Mouse (Mus musculus) adrenal gland, adult 2 months (tissue): ENCODE data around the gene Mcpt9. TPM values are rescaled to one million over a fixed set of nuclear protein-coding genes. Genes with fewer than 3 reads are reported as not detected.
"Not testable (repeated sequence)": the region's sequence is repeated elsewhere in the genome, so short reads cannot be mapped to it uniquely, and the experiment has no call there.

Experiments
- DNase-seq: peaks from one replicate; pipeline ENCODE4 v3.0.0; 2021
- long read RNA-seq: library from polyadenylated mRNA; stranded (forward); transcript quantifications from one replicate; pipeline ENCODE4 v2.0.0, GENCODE M21; 2021
- polyA plus RNA-seq: library from polyadenylated mRNA; depleted of rRNA; stranded (reverse); fragments of >200 nt; gene quantifications from 2 replicates; pipeline ENCODE4 v1.2.3, GENCODE M21; 2012; rRNA removed
- total RNA-seq, 2 experiments: library from RNA; stranded (reverse); gene quantifications; 2 replicates each; pipeline ENCODE4 v1.2.3; 2021

Mcpt9 gene
- total RNA-seq (not detected), polyA plus RNA-seq (not detected in 2 replicates)
- long read RNA-seq: 0 reads

DNA sequence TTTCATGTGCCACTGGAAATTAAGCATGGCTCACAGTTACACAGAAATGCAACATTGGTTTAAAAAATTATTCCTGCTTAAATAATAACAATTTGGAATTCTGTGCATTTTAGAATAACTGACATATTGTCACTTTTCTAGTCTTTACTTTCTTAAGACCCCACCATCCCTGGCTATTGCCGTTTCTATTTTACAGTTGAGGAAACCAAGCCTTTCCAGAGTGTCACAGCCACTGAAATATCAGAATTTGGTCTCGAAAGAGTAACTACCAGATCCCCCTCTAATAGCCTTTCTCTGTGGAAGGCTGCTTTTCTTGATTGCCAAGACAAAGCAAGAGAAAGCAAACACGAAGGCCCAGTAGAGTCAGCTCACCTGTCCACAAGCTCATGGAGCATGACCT is at the start of gene Mcpt9:
Gene Mcpt9, minus strand, starts transcription at position 101 of the 400 bp plus-strand sequence.
- DNase-seq: not testable (repeated sequence)

DNA sequence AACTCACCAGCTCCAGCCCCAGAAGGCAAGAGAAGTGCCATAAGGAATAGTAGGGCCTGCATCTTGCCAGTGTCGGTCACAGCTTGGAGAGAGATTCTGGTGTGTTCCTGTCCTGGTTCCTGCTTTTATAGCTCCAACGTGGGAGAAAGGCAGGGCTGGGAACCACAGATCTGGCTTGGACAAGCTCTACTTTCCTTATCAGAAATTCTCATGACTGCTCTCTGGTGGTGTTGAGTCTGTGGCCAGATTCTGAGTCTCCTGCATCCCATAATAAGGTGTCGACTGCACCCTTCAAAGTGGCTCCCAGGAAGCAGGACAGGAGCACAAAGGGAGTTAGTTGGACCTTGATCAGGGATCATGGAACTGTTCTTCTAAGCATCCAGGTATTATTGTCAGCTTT is 31.9 kb upstream of the Mcpt9 start, which contains the start of gene Mcpt4:
Gene Mcpt4, minus strand, starts transcription at position 101 of the 400 bp plus-strand sequence.
- DNase-seq: not testable (repeated sequence)

DNA sequence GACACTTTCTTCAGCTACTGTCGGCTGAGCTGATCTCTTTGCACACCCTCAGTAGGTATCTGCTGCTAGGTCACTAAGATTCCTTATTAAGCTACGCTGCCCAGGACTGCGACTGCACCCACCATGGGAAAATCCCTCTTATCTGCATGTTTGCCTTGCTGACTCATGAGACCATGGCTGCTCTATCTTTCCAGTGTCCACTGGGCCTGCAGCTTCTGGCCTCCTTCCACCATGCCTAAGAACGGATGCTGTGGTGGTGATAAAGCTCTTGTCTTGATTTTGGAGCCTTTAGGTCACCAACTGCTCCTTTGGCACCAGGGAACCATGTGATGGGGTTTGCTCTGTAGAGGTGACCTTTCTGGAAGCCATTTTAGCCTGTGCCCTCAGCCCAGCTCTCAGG is 27.4 kb upstream of the Mcpt9 start:
- no peak for DNase-seq

DNA sequence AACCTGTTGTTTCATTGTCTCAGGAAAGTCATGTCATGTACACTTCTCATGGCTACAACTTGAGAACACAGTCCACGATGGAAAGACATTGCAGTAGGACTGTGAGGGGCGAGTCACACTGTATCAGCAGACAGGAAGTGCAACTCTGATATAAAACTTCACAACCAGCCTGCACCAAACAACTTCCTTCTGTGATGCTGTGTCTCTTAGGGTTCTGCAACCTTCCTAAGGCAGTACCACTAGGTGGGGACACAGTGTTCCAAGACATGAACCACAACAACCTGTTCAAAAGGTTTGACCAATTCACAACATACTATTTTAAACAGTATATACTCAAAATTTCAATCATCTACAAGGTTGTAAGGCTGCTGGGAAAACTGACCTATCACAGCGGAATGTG is 25.1 kb upstream of the Mcpt9 start:
- DNase-seq: no peak

DNA sequence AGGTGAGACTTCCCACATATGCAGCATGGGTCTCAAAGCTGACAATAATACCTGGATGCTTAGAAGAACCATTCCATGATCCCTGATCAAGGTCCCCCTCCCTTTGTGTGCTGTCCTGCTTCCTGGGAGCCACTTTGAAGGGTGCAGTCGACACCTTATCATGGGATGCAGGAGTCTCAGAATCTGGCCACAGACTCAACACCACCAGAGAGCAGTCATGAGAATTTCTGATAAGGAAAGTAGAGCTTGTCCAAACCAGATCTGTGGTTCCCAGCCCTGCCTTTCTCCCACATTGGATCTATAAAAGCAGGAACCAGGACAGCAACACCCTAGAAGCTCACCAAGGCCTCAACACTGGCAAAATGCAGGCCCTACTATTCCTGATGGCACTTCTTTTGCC is 11.5 kb upstream of the Mcpt9 start, which contains the start of gene Mcpt2:
Gene Mcpt2, plus strand, starts transcription at position 250 of the 400 bp plus-strand sequence.
- not testable (repeated sequence) for DNase-seq

DNA sequence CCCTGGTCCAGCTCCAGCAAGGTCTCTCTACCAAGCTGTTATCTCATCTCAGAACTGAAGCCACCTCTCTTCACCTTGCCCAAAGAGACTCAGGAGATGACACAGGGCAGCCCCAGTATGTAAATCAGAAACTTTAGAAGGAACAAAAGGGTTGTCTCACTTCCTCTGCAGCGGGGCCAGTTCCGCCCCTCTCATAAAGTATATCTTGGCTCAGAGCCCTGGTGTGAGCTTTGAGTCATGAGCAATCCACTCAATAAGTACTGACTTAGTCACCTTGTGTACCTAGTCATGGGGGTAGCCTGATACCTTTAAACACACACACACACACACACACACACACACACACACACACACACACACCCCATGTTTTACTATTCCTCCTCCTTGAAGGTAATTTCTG is 4.1 kb upstream of the Mcpt9 start:
- no peak for DNase-seq

DNA sequence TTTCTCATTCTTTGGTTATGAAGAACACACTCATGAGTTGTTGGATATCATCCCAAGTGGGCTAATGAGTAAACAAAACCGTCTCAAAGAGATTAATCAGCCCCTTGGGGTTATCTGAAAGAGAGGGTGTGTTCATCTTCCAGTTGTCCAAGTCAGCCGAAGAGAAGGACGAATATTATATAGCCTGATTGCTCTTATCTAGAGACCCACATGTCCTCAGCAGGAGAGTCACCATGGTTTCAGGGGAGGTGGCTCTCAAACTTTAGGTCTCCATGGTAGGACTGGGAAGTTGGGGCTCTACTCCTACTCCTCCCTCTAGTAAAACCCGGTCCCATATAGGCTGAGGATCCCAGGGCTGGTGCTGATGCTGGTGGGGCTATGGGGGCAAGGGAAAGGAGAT is 9.0 kb downstream of the Mcpt9 start:
- not testable (repeated sequence) for DNase-seq

DNA sequence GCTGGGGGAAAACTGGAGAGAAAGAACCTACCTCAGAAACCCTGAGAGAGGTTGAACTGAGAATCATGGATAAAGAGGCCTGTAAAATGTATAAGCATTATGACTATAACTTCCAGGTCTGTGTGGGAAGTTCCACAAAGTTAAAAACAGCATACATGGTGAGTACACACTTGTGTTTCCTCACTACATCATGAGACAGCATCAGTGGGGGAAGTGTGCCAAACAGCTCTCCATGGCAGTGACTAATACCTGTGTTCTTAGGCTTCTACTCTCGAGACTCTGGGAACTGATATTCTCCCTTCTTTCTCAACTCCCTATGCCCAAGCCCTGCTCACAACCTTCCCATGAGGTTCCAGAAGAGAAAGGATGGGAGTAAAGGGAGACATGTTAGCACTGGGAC is 10.8 kb downstream of the Mcpt9 start:
- no peak for DNase-seq

DNA sequence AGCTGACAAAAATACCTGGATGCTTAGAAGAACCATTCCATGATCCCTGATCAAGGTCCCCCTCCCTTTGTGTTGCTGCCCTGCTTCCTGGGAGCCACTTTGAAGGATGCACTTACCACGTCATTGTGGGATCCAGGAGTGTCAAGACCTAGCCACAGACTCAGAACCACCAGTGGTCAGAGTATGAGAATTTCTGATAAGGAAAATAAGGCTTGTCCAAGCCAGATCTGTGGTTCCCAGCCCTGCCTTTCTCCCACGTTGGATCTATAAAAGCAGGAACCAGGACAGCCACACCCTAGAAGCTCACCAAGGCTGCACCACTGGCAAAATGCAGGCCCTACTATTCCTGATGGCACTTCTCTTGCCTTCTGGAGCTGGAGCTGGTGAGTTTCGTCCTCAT is 12.6 kb downstream of the Mcpt9 start, which contains the start of gene Mcpt1:
Gene Mcpt1, plus strand, starts transcription at position 301 of the 400 bp plus-strand sequence.
- not testable (repeated sequence) for DNase-seq

DNA sequence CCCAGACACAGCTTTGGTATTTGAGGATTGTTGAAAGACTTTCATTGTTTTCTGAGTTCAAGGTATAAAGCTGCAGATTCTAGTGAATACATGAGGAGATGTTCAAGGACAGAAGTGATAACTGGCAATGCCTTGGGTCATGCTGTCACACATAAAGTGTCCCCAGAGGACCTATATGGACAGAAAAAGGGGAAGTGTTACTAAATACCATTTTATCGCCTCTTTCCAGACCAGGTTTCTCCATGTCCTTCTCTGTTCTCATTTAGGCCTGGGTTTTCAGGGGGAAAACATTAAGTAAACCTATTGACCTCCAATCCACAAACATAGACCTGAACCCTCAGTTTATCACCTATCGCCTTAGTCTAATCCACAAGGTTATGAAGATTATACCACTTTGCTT is 16.4 kb downstream of the Mcpt9 start:
- no peak for DNase-seq

DNA sequence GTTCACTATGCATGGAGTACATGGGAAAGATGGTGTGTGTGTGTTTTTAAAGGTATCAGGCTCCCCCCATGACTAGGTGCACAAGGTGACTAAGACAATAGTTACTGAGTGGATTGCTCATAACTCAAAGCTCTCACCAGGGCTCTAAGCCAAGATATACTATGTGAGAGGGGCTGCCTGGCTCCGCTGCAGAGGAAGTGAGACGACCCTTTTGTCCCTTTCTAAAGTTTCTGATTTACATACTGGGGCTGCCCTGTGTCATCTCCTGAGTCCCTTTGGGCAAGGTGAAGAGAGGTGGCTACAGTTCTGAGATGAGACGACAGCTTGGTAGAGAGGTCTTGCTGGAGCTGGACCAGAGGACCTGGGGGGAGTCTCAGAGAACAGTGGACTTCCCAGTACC is 17.1 kb downstream of the Mcpt9 start:
- no peak for DNase-seq

DNA sequence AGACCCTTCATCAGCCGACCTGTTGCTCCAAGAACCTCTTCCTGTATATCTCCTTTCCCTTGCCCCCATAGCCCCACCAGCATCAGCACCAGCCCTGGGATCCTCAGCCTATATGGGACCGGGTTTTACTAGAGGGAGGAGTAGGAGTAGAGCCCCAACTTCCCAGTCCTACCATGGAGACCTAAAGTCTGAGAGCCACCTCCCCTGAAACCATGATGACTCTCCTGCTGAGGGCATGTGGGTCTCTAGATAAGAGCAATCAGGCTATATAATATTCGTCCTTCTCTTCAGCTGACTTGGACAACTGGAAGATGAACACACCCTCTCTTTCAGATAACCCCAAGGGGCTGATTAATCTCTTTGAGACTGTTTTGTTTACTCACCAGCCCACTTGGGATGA is 42.8 kb downstream of the Mcpt9 start:
- DNase-seq: not testable (repeated sequence)

Other genes starting within 250 kb of the Mcpt9 start
- 10 to 100 TPM in 1 of 2 experiments, 1 to 10 TPM in 1; 9.8 to 12.5 TPM for gene Adcy4, start 246.4 kb downstream of the Mcpt9 start, total RNA-seq
- 17.1 and 21.0 TPM in 2 replicates for gene Adcy4, start 246.4 kb downstream of the Mcpt9 start, polyA plus RNA-seq
- gene Ripk3, start 241.6 kb downstream of the Mcpt9 start, total RNA-seq: 1 to 10 TPM; 3.3 to 3.7 TPM
- gene Ripk3, start 241.6 kb downstream of the Mcpt9 start, polyA plus RNA-seq: 6.2 and 6.4 TPM in 2 replicates
- gene Nfatc4, start 207.4 kb downstream of the Mcpt9 start, total RNA-seq: 10 to 100 TPM; 17.9 to 21.9 TPM
- gene Nfatc4, start 207.4 kb downstream of the Mcpt9 start, polyA plus RNA-seq: 50.5 and 58.1 TPM in 2 replicates
- 10 to 100 TPM in 1 of 2 experiments, 1 to 10 TPM in 1; 7.2 to 16.1 TPM for gene Nynrin, start 176.5 kb downstream of the Mcpt9 start, total RNA-seq
- gene Nynrin, start 176.5 kb downstream of the Mcpt9 start, polyA plus RNA-seq: 5.1 and 5.3 TPM in 2 replicates
- gene Cbln3, start 146.1 kb downstream of the Mcpt9 start, total RNA-seq: under 1 TPM in 1 of 2 experiments, not detected in 1; 0.20 TPM
- gene Cbln3, start 146.1 kb downstream of the Mcpt9 start, polyA plus RNA-seq: 0.03 and 0.25 TPM in 2 replicates
- gene Khnyn, start 145.5 kb downstream of the Mcpt9 start, total RNA-seq: 10 to 100 TPM; 12.3 to 18.2 TPM
- 13.0 and 14.6 TPM in 2 replicates for gene Khnyn, start 145.5 kb downstream of the Mcpt9 start, polyA plus RNA-seq
- 10 to 100 TPM; 81.0 to 92.5 TPM for gene Sdr39u1, start 130.2 kb downstream of the Mcpt9 start, total RNA-seq
- gene Sdr39u1, start 130.2 kb downstream of the Mcpt9 start, polyA plus RNA-seq: 45.9 and 52.8 TPM in 2 replicates
- 1 to 10 TPM; 2.3 TPM for gene Cma1, start 85.8 kb downstream of the Mcpt9 start, total RNA-seq
- 0.85 and 1.1 TPM in 2 replicates for gene Cma1, start 85.8 kb downstream of the Mcpt9 start, polyA plus RNA-seq
- gene Cma2, start 79.5 kb downstream of the Mcpt9 start, total RNA-seq: under 1 TPM in 1 of 2 experiments, not detected in 1; 0.35 TPM
- gene Cma2, start 79.5 kb downstream of the Mcpt9 start, polyA plus RNA-seq: not detected in 2 replicates
- gene Mcpt1, start 12.5 kb downstream of the Mcpt9 start, total RNA-seq: not detected
- gene Mcpt1, start 12.5 kb downstream of the Mcpt9 start, polyA plus RNA-seq: not detected in 2 replicates
- gene Mcpt2, start 11.5 kb upstream of the Mcpt9 start, total RNA-seq: not detected
- 0.09 TPM in 1 of 2 replicates, not detected in the other for gene Mcpt2, start 11.5 kb upstream of the Mcpt9 start, polyA plus RNA-seq
- 1 to 10 TPM; 1.1 to 1.6 TPM for gene Mcpt4, start 31.8 kb upstream of the Mcpt9 start, total RNA-seq
- gene Mcpt4, start 31.8 kb upstream of the Mcpt9 start, polyA plus RNA-seq: 1.00 and 1.3 TPM in 2 replicates
- gene Mcpt8, start 54.8 kb upstream of the Mcpt9 start, total RNA-seq: not detected
- gene Mcpt8, start 54.8 kb upstream of the Mcpt9 start, polyA plus RNA-seq: not detected in 2 replicates
- gene Ctsg, start 72.1 kb upstream of the Mcpt9 start, total RNA-seq: not detected
- gene Ctsg, start 72.1 kb upstream of the Mcpt9 start, polyA plus RNA-seq: not detected in 2 replicates
- not detected for gene Gzme, start 90.1 kb upstream of the Mcpt9 start, total RNA-seq
- gene Gzme, start 90.1 kb upstream of the Mcpt9 start, polyA plus RNA-seq: not detected in 2 replicates
- not detected for gene Gzmd, start 102.1 kb upstream of the Mcpt9 start, total RNA-seq
- gene Gzmd, start 102.1 kb upstream of the Mcpt9 start, polyA plus RNA-seq: not detected in 2 replicates
- gene Gzmg, start 129.1 kb upstream of the Mcpt9 start, total RNA-seq: not detected
- gene Gzmg, start 129.1 kb upstream of the Mcpt9 start, polyA plus RNA-seq: not detected in 2 replicates
- not detected for gene Gzmn, start 144.1 kb upstream of the Mcpt9 start, total RNA-seq
- gene Gzmn, start 144.1 kb upstream of the Mcpt9 start, polyA plus RNA-seq: not detected in 2 replicates
- not detected for gene Gzmf, start 180.9 kb upstream of the Mcpt9 start, total RNA-seq
- not detected in 2 replicates for gene Gzmf, start 180.9 kb upstream of the Mcpt9 start, polyA plus RNA-seq
- not detected for gene Gzmc, start 204.2 kb upstream of the Mcpt9 start, total RNA-seq
- gene Gzmc, start 204.2 kb upstream of the Mcpt9 start, polyA plus RNA-seq: not detected in 2 replicates
- gene Gzmb, start 231.8 kb upstream of the Mcpt9 start, total RNA-seq: under 1 TPM in 1 of 2 experiments, not detected in 1; 0.35 TPM
- 0.16 and 0.30 TPM in 2 replicates for gene Gzmb, start 231.8 kb upstream of the Mcpt9 start, polyA plus RNA-seq